Mouse (Mus musculus): ENCODE results near the gene Pitpnm1. TPM values are rescaled to one million over a fixed set of nuclear protein-coding genes. Genes with fewer than 3 reads are reported as not detected.

Pitpnm1 gene
- polyA plus RNA-seq, 1 experiment: 42.3 TPM

DNA sequence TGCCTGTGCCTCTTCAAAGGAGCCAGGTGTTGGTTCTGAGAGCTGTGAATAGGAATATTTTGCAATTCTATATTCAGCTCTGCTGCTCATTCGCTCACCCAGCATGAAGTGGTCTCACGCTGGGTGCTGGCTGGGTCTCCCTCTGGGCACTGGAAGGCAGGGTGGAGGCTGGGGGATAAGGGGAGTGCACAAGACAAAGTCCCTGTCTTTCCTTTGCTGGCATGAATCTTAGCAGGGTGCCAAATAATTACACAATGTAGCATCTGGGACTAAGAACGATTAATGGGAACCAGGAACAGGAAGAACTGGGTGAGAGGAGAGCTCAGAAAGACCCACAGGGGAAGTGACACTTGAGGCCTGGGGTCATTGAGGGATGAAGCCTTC, 47.2 kb downstream of the Pitpnm1 start:
- peaks cover 15% of the 10 kb centered on the region for H3K79me2 ChIP-seq (ENCODE audit: control insufficient read depth, insufficient read depth)
- no peak for TF ChIP-seq USF1 (IDR thresholded peaks at IDR 0.05; ENCODE audit: low read depth)
- TF ChIP-seq E2F4 (IDR thresholded peaks at IDR 0.05; ENCODE audit: insufficient read depth): no peak
- TF ChIP-seq CEBPB (IDR thresholded peaks at IDR 0.05; ENCODE audit: insufficient read depth, poor library complexity, severe bottlenecking): no peak
- no peak for TF ChIP-seq MYOD1 (IDR thresholded peaks at IDR 0.05; ENCODE audit: control insufficient read depth in 1 of 3, insufficient read length in 2 of 3, low read depth in 2 of 3)
- no peak for TF ChIP-seq MAX (IDR thresholded peaks at IDR 0.05; ENCODE audit: low read depth)
- no peak for TF ChIP-seq TCF3 (IDR thresholded peaks at IDR 0.05; ENCODE audit: insufficient read length, low read depth)
- TF ChIP-seq TCF12 (IDR thresholded peaks at IDR 0.05; ENCODE audit: insufficient read depth, poor library complexity, severe bottlenecking): no peak
- no peak for TF ChIP-seq MYOG (IDR thresholded peaks at IDR 0.05; ENCODE audit: control insufficient read depth in 1 of 3, insufficient read depth in 1 of 3, insufficient read length in 2 of 3, low read depth in 2 of 3)
- no peak for TF ChIP-seq POLR2A (IDR thresholded peaks at IDR 0.05; ENCODE audit: insufficient read length, low read depth)
- TF ChIP-seq REST (IDR thresholded peaks at IDR 0.05; ENCODE audit: insufficient read depth, insufficient read length): no peak
- TF ChIP-seq SRF (IDR thresholded peaks at IDR 0.05; ENCODE audit: control insufficient read depth, insufficient read length, low read depth): no peak
- TF ChIP-seq POLR2AphosphoS2 (IDR thresholded peaks at IDR 0.05; ENCODE audit: insufficient read length, low read depth): no peak
- H3K36me3 ChIP-seq (ENCODE audit: control insufficient read depth, insufficient read depth): peaks cover 6% of the 10 kb centered on the region
- no peak overlapping the region for H3K4me3 ChIP-seq
- H3K27me3 ChIP-seq (ENCODE audit: control insufficient read depth, insufficient read depth, insufficient read length): no peaks in the 10 kb centered on the region
- H3ac ChIP-seq (ENCODE audit: control insufficient read depth, insufficient read length): no peak overlapping the region
- no peak overlapping the region for H3K4me2 ChIP-seq (ENCODE audit: low read depth)

DNA sequence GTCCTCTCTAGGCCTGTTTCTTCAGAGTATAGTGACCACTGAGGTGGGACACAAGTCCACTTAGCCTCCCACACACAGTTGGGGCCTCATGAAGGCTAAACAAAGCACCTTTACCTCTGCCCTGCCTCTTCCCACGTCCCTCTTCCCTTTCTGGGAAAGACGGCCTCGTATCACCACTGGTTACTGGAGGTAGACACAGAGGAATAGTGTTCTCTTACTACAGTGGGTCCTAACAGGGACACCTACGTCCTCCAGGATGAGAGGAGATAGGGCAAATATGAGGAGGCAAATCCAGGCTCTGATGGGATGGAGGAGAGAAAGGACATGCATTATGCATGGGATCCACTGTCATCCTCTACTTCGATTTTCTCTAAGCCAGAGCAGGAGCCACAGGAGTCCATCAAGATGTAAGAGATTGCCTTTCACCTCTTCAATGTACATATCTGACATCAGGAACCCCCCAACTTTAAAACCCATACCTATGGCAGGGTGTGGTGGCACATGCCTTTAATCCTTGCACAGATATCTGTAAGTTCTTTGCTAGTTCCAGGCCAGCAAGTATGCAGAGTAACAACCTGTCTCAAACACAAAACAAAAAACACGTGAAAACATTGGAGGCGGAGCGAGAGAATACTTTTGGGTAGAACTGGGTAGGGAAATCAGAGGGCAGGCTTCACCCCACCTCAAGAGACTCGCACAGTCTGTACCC, 48.1 kb downstream of the Pitpnm1 start:
- peak overlapping the region; percentile 23 for H3ac ChIP-seq (ENCODE audit: control insufficient read depth, insufficient read length)
- peak overlapping the region; percentile 57 for H3K4me3 ChIP-seq
- no peak for TF ChIP-seq MAX (IDR thresholded peaks at IDR 0.05; ENCODE audit: low read depth)
- TF ChIP-seq TCF12 (IDR thresholded peaks at IDR 0.05; ENCODE audit: insufficient read depth, poor library complexity, severe bottlenecking): no peak
- no peak for TF ChIP-seq E2F4 (IDR thresholded peaks at IDR 0.05; ENCODE audit: insufficient read depth)
- TF ChIP-seq SRF (IDR thresholded peaks at IDR 0.05; ENCODE audit: control insufficient read depth, insufficient read length, low read depth): no peak
- no peak for TF ChIP-seq CEBPB (IDR thresholded peaks at IDR 0.05; ENCODE audit: insufficient read depth, poor library complexity, severe bottlenecking)
- no peak for TF ChIP-seq MYOD1 (IDR thresholded peaks at IDR 0.05; ENCODE audit: control insufficient read depth in 1 of 3, insufficient read length in 2 of 3, low read depth in 2 of 3)
- TF ChIP-seq USF1 (IDR thresholded peaks at IDR 0.05; ENCODE audit: low read depth): no peak
- no peak for TF ChIP-seq TCF3 (IDR thresholded peaks at IDR 0.05; ENCODE audit: insufficient read length, low read depth)
- no peak for TF ChIP-seq MYOG (IDR thresholded peaks at IDR 0.05; ENCODE audit: control insufficient read depth in 1 of 3, insufficient read depth in 1 of 3, insufficient read length in 2 of 3, low read depth in 2 of 3)

DNA sequence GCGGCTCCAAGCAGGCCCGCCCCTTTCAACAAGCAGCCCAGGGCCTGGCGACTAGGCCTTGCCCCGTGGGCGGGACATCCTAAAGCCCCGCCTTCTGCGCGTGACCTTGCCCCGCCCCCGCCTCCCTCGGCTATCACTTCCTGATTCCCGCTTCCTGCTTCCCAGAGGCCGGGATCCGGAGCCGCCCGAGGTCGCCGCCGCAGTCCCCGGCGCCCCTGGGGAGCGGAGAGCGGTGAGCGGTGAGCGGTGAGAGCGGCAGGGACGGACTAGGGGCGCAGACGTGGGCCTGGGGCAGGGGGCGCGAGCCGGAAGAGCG, 48.7 kb downstream of the Pitpnm1 start, which contains the start of gene Coro1b:
Gene Coro1b (plus strand): TSS at position 129 of the 316 bp plus-strand sequence.
- H3ac ChIP-seq (ENCODE audit: control insufficient read depth, insufficient read length): peak within 1 kb of the TSS; percentile 23
- peaks cover 15% of the 10 kb centered on the region for H3K79me2 ChIP-seq (ENCODE audit: control insufficient read depth, insufficient read depth)
- peak within 1 kb of the TSS; percentile 57 for H3K4me3 ChIP-seq
- H3K27me3 ChIP-seq (ENCODE audit: control insufficient read depth, insufficient read depth, insufficient read length): no peaks in the 10 kb centered on the region
- TF ChIP-seq TCF3 (IDR thresholded peaks at IDR 0.05; ENCODE audit: insufficient read length, low read depth) (no peak), MYOD1 (IDR thresholded peaks at IDR 0.05; ENCODE audit: control insufficient read depth in 1 of 3, insufficient read length in 2 of 3, low read depth in 2 of 3) (no peak), CEBPB (IDR thresholded peaks at IDR 0.05; ENCODE audit: insufficient read depth, poor library complexity, severe bottlenecking) (no peak), REST (IDR thresholded peaks at IDR 0.05; ENCODE audit: insufficient read depth, insufficient read length) (no peak), SRF (IDR thresholded peaks at IDR 0.05; ENCODE audit: control insufficient read depth, insufficient read length, low read depth) (no peak), POLR2AphosphoS2 (IDR thresholded peaks at IDR 0.05; ENCODE audit: insufficient read length, low read depth) (no peak), E2F4 (IDR thresholded peaks at IDR 0.05; ENCODE audit: insufficient read depth) (no peak), USF1 (IDR thresholded peaks at IDR 0.05; ENCODE audit: low read depth) (peak; percentile 65), POLR2A (IDR thresholded peaks at IDR 0.05; ENCODE audit: insufficient read length, low read depth) (peak; percentile 83), MAX (IDR thresholded peaks at IDR 0.05; ENCODE audit: low read depth) (no peak), MYOG (IDR thresholded peaks at IDR 0.05; ENCODE audit: control insufficient read depth in 1 of 3, insufficient read depth in 1 of 3, insufficient read length in 2 of 3, low read depth in 2 of 3) (no peak), TCF12 (IDR thresholded peaks at IDR 0.05; ENCODE audit: insufficient read depth, poor library complexity, severe bottlenecking) (no peak)
- peaks cover 6% of the 10 kb centered on the region for H3K36me3 ChIP-seq (ENCODE audit: control insufficient read depth, insufficient read depth)
- H3K4me2 ChIP-seq (ENCODE audit: low read depth): peak within 1 kb of the TSS; percentile 86

More for the DNA sequence above, 48.1 kb downstream of the Pitpnm1 start:
- Histone ChIP-seq H3K27me3 (ENCODE audit: control insufficient read depth, insufficient read depth, insufficient read length) (no peaks in the 10 kb centered on the region), H3K4me2 (ENCODE audit: low read depth) (peak overlapping the region; percentile 86), H3K79me2 (ENCODE audit: control insufficient read depth, insufficient read depth) (peaks cover 15% of the 10 kb centered on the region), H3K36me3 (ENCODE audit: control insufficient read depth, insufficient read depth) (peaks cover 6% of the 10 kb centered on the region)

DNA sequence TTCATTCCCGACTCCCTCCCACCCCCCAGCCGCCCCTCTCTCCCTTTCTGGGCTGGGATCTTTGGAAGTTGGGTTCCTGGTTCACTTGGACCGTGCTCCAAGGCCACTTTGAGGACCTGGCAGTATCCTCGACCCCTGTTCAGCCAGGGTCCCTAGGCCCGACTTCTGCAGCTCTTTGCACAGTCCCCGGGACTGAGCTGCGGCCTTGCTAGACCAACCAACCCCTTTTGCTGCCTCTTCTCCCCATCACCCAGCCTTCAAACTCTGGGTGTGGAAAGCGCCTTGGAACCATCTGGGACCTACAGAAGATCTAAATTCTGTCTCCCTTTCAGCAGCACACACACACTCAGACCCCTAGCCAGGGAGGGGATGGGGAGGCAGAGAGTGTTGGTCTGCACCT, 49.0 kb downstream of the Pitpnm1 start:
- Histone ChIP-seq H3ac (ENCODE audit: control insufficient read depth, insufficient read length) (peak overlapping the region; percentile 23), H3K27me3 (ENCODE audit: control insufficient read depth, insufficient read depth, insufficient read length) (no peaks in the 10 kb centered on the region), H3K36me3 (ENCODE audit: control insufficient read depth, insufficient read depth) (peaks cover 7% of the 10 kb centered on the region), H3K4me3 (peak overlapping the region; percentile 57), H3K4me2 (ENCODE audit: low read depth) (peak overlapping the region; percentile 82), H3K79me2 (ENCODE audit: control insufficient read depth, insufficient read depth) (peaks cover 15% of the 10 kb centered on the region)
- TF ChIP-seq CEBPB (IDR thresholded peaks at IDR 0.05; ENCODE audit: insufficient read depth, poor library complexity, severe bottlenecking) (no peak), TCF3 (IDR thresholded peaks at IDR 0.05; ENCODE audit: insufficient read length, low read depth) (no peak), POLR2A (IDR thresholded peaks at IDR 0.05; ENCODE audit: insufficient read length, low read depth) (no peak), USF1 (IDR thresholded peaks at IDR 0.05; ENCODE audit: low read depth) (no peak), E2F4 (IDR thresholded peaks at IDR 0.05; ENCODE audit: insufficient read depth) (no peak), SRF (IDR thresholded peaks at IDR 0.05; ENCODE audit: control insufficient read depth, insufficient read length, low read depth) (no peak), TCF12 (IDR thresholded peaks at IDR 0.05; ENCODE audit: insufficient read depth, poor library complexity, severe bottlenecking) (no peak), POLR2AphosphoS2 (IDR thresholded peaks at IDR 0.05; ENCODE audit: insufficient read length, low read depth) (no peak), MYOG (IDR thresholded peaks at IDR 0.05; ENCODE audit: control insufficient read depth in 1 of 3, insufficient read depth in 1 of 3, insufficient read length in 2 of 3, low read depth in 2 of 3) (no peak), REST (IDR thresholded peaks at IDR 0.05; ENCODE audit: insufficient read depth, insufficient read length) (no peak), MYOD1 (IDR thresholded peaks at IDR 0.05; ENCODE audit: control insufficient read depth in 1 of 3, insufficient read length in 2 of 3, low read depth in 2 of 3) (no peak), MAX (IDR thresholded peaks at IDR 0.05; ENCODE audit: low read depth) (no peak)
